Mouse (Mus musculus): Measurements from ENCODE around the gene Tenm2. TPM values are rescaled to one million over a fixed set of nuclear protein-coding genes. Genes with fewer than 3 reads are reported as not detected.

Gene Tenm2
- polyA plus RNA-seq, 1 experiment: not detected

- TF ChIP-seq CTCF (IDR thresholded peaks at IDR 0.05; ENCODE audit: low read depth, low read length): no peak
- TF ChIP-seq POLR2A (IDR thresholded peaks at IDR 0.05; ENCODE audit: borderline replicate concordance, low read depth, low read length): no peak
- no peak overlapping the region for H3K4me3 ChIP-seq (ENCODE audit: insufficient read depth, low read length)
- no peaks in the 10 kb centered on the region for H3K4me1 ChIP-seq (ENCODE audit: control insufficient read depth, insufficient read depth, low read length)
- H3K27ac ChIP-seq (ENCODE audit: insufficient read depth, low read depth, low read length): no peak overlapping the region
These were observed 477.8 kb downstream of the Tenm2 start for GRCm38 (mm10) chr11:36758009-36758408.

DNA sequence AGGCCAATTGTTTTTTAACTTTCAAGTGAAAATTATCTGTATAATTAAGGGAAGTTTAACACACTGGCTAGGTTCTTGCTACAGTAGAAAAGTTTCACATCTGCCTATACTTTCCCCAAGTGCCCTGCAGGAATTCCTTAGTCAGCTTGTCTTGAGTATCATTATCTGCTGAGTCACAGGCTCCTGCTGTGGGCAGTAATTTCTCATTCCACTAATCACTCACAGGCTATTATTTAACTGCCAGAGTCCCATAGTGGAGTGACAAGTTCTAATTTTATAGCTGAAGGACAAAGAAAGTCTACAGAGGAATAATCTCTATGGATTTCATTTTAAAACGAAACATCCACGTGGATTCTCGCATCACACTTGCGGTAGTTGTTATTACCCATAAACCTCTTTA is 489.5 kb downstream of the Tenm2 start:
- H3K4me1 ChIP-seq (ENCODE audit: control insufficient read depth, insufficient read depth, low read length): no peaks in the 10 kb centered on the region
- TF ChIP-seq POLR2A (IDR thresholded peaks at IDR 0.05; ENCODE audit: borderline replicate concordance, low read depth, low read length): no peak
- no peak overlapping the region for H3K27ac ChIP-seq (ENCODE audit: insufficient read depth, low read depth, low read length)
- no peak overlapping the region for H3K4me3 ChIP-seq (ENCODE audit: insufficient read depth, low read length)

DNA sequence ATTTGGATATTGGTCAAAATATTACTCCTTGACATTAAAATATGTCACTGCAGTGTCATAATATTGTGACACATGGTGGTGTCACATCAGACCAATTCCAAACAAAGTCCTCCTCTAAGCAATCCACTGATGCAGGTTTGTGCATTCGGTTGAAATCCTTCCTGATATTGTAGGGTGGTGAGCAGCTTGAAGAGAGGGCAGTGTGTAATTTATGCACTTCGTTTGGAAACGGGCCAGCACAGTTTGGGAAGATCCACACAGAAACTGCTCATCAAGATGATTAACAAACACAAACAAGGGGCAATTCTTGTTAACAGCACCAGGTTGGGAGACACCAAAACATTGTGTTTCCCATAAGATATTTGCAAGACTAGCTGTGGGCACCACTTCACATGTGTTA is 508.0 kb downstream of the Tenm2 start:
- TF ChIP-seq POLR2A (IDR thresholded peaks at IDR 0.05; ENCODE audit: borderline replicate concordance, low read depth, low read length) (no peak), CTCF (IDR thresholded peaks at IDR 0.05; ENCODE audit: low read depth, low read length) (no peak)
- Histone ChIP-seq H3K27ac (ENCODE audit: insufficient read depth, low read depth, low read length) (no peak overlapping the region), H3K4me3 (ENCODE audit: insufficient read depth, low read length) (no peak overlapping the region), H3K4me1 (ENCODE audit: control insufficient read depth, insufficient read depth, low read length) (no peaks in the 10 kb centered on the region)

DNA sequence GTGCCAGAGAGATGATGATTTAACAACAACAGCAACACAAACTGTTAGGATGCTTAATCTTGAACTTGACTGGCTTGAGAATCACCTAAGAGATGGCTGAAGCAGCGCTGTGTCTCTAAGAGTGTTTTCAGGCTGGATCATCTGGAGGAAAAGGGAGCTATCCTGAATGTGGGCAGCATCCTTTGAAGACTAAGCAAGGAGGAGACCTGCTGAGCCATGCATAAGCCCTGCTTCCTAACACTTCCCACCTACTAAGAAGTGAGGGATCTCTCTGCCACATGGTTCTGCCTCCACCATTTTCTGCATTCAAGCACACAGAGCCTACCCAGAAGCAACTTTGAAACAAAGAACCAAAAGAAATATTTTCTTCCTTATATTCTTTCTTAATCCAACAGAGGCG is 532.9 kb downstream of the Tenm2 start:
- no peak for TF ChIP-seq POLR2A (IDR thresholded peaks at IDR 0.05; ENCODE audit: borderline replicate concordance, low read depth, low read length)
- no peak for TF ChIP-seq CTCF (IDR thresholded peaks at IDR 0.05; ENCODE audit: low read depth, low read length)
- H3K27ac ChIP-seq (ENCODE audit: insufficient read depth, low read depth, low read length): no peak overlapping the region
- H3K4me1 ChIP-seq (ENCODE audit: control insufficient read depth, insufficient read depth, low read length): no peaks in the 10 kb centered on the region
- H3K4me3 ChIP-seq (ENCODE audit: insufficient read depth, low read length): no peak overlapping the region

DNA sequence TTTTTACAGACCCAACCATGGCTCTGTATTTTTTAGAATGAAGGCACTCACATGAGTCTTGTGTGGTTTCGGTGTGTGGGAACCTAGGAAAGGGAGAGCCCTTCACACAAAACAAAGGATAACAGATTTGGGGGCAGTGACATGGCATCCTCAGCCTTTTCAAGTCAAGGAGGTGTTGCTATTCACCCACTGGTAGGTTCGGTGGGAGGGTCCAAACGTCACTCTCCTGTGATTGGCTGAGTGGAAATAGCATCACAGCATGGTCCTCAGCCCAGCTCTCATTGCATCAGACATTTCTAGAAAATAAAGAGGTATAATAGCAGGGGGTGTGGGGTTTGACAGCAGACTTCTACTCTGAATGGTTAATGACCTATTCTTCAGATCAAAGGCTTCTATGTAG is 534.8 kb downstream of the Tenm2 start:
- Histone ChIP-seq H3K4me1 (ENCODE audit: control insufficient read depth, insufficient read depth, low read length) (no peaks in the 10 kb centered on the region), H3K27ac (ENCODE audit: insufficient read depth, low read depth, low read length) (no peak overlapping the region), H3K4me3 (ENCODE audit: insufficient read depth, low read length) (no peak overlapping the region)
- TF ChIP-seq POLR2A (IDR thresholded peaks at IDR 0.05; ENCODE audit: borderline replicate concordance, low read depth, low read length): no peak
- TF ChIP-seq CTCF (IDR thresholded peaks at IDR 0.05; ENCODE audit: low read depth, low read length): no peak

DNA sequence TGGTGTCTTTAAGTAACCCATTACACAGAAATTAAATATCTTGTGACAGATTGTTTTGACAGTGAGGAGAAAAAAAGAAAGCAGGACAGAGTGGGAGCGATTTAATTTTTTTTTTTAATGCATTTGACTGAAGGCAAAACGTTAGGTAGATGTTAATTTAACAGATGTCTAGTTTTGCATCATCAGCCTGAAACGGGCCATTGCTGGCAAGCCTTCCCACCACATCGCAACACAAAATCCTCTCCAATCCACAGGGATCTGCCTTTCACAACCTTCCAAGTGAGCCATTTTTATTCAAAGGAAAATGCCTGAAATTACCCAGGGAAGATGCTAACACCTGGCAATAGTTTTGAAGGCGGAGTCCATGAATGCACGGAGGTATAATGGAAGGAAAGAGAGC is 535.6 kb downstream of the Tenm2 start:
- H3K4me3 ChIP-seq (ENCODE audit: insufficient read depth, low read length): no peak overlapping the region
- no peaks in the 10 kb centered on the region for H3K4me1 ChIP-seq (ENCODE audit: control insufficient read depth, insufficient read depth, low read length)
- no peak overlapping the region for H3K27ac ChIP-seq (ENCODE audit: insufficient read depth, low read depth, low read length)
- TF ChIP-seq POLR2A (IDR thresholded peaks at IDR 0.05; ENCODE audit: borderline replicate concordance, low read depth, low read length) (no peak), CTCF (IDR thresholded peaks at IDR 0.05; ENCODE audit: low read depth, low read length) (no peak)

DNA sequence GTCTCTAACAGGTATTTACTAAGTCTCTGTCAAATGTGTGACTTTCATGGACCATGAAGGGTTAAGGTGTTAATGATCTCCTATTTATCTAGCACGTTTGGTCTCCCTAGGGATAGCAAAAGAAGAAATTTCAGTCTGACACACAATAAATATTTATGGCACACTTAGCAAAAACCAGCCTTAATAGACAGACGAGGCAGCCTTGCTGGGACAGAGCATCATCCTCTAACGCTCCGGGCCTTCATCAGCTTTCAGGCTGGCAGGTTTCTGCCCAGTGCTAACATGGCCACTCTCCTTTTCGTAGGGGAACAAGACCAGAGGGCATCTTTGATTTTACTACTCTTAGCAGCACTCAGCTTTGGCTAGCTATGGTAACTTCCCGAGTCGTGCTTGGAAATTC is 537.5 kb downstream of the Tenm2 start:
- Histone ChIP-seq H3K27ac (ENCODE audit: insufficient read depth, low read depth, low read length) (no peak overlapping the region), H3K4me3 (ENCODE audit: insufficient read depth, low read length) (no peak overlapping the region), H3K4me1 (ENCODE audit: control insufficient read depth, insufficient read depth, low read length) (no peaks in the 10 kb centered on the region)
- TF ChIP-seq CTCF (IDR thresholded peaks at IDR 0.05; ENCODE audit: low read depth, low read length): no peak
- TF ChIP-seq POLR2A (IDR thresholded peaks at IDR 0.05; ENCODE audit: borderline replicate concordance, low read depth, low read length): no peak

GRCm38 (mm10) chr11:36697816-36698215 is 537.9 kb downstream of the Tenm2 start:
- Histone ChIP-seq H3K27ac (ENCODE audit: insufficient read depth, low read depth, low read length) (no peak overlapping the region), H3K4me1 (ENCODE audit: control insufficient read depth, insufficient read depth, low read length) (no peaks in the 10 kb centered on the region), H3K4me3 (ENCODE audit: insufficient read depth, low read length) (no peak overlapping the region)
- TF ChIP-seq CTCF (IDR thresholded peaks at IDR 0.05; ENCODE audit: low read depth, low read length): no peak

GRCm38 (mm10) chr11:36697021-36697639 is 538.6 kb downstream of the Tenm2 start:
- Histone ChIP-seq H3K4me3 (ENCODE audit: insufficient read depth, low read length) (no peak overlapping the region), H3K4me1 (ENCODE audit: control insufficient read depth, insufficient read depth, low read length) (no peaks in the 10 kb centered on the region), H3K27ac (ENCODE audit: insufficient read depth, low read depth, low read length) (no peak overlapping the region)
- TF ChIP-seq POLR2A (IDR thresholded peaks at IDR 0.05; ENCODE audit: borderline replicate concordance, low read depth, low read length) (no peak), CTCF (IDR thresholded peaks at IDR 0.05; ENCODE audit: low read depth, low read length) (no peak)

DNA sequence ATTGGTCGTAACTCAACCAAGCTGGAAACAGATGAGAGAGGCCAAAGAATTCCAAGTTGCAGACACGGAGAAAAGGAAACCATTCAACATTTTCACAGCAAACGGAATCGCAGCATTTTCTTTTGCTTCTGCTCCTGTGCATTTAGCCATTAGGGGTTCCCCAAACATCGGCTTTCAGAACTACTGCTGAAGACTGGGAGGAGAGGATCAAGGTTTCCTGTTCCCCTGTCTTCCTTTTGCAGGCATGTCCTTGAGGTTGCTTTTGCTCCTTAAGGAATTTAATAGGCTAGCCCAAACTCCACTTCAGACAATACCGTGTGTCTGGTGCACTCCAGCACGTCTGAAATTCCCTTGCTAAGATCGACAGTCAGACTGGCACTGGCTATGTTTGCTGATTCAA is 541.0 kb downstream of the Tenm2 start:
- no peak for TF ChIP-seq POLR2A (IDR thresholded peaks at IDR 0.05; ENCODE audit: borderline replicate concordance, low read depth, low read length)
- Histone ChIP-seq H3K4me1 (ENCODE audit: control insufficient read depth, insufficient read depth, low read length) (no peaks in the 10 kb centered on the region), H3K27ac (ENCODE audit: insufficient read depth, low read depth, low read length) (no peak overlapping the region), H3K4me3 (ENCODE audit: insufficient read depth, low read length) (no peak overlapping the region)

GRCm38 (mm10) chr11:36692637-36693036 is 543.1 kb downstream of the Tenm2 start:
- Histone ChIP-seq H3K4me1 (ENCODE audit: control insufficient read depth, insufficient read depth, low read length) (no peaks in the 10 kb centered on the region), H3K4me3 (ENCODE audit: insufficient read depth, low read length) (no peak overlapping the region), H3K27ac (ENCODE audit: insufficient read depth, low read depth, low read length) (no peak overlapping the region)
- TF ChIP-seq CTCF (IDR thresholded peaks at IDR 0.05; ENCODE audit: low read depth, low read length) (no peak), POLR2A (IDR thresholded peaks at IDR 0.05; ENCODE audit: borderline replicate concordance, low read depth, low read length) (no peak)

All from bone marrow macrophage, adult 2 months (primary cell).